Comparison of ENCODE assay signal across 17 mouse cellular contexts in the genomic region with DNA sequence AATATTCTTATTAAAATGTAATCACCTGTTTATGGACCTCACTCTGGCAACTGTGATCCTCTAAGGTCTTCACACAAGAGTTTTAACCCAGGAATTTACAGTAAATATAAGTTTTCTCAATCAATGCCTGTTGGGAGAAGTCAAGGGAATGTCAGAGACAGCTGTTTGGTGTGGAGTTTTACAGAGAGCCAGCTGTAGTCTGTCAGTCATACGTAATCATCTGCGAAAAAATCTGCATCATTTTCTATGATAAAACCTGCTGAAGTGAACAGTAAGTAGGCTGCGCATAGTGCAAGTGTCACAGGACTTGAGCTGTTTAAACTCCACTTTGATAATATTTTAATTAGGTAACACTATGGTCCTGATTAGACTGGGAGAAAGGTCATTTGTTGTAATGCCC.
"Had no signal": no experiment of that assay in that cellular context is flagged by ENCODE, and none has a peak within 500 bp of the region (broad histone marks: within the 10 kb centered on the region; RNA-seq: fewer than 3 reads in every experiment).

No protein-coding gene starts in this region.

- H3K4me3 ChIP-seq: liver, embryonic 13.5 days; liver, embryonic 15.5 days; megakaryocyte, embryonic 14.5 days; midbrain, embryonic 12.5 days; neural tube, embryonic 12.5 days; stomach, embryonic 15.5 days had no signal

- H3K36me3 ChIP-seq: liver, embryonic 13.5 days; liver, embryonic 15.5 days; midbrain, embryonic 12.5 days; neural tube, embryonic 12.5 days; stomach, embryonic 15.5 days had no signal

- H3K9me3 ChIP-seq: liver, embryonic 13.5 days; liver, embryonic 15.5 days; midbrain, embryonic 12.5 days; neural tube, embryonic 12.5 days; stomach, embryonic 15.5 days had no signal

- DNase-seq: liver; liver, embryonic 13.5 days; liver, postnatal 0 days; midbrain, embryonic 14.5 days; right cerebral cortex, postnatal 14 days; thymus, adult 2 months; thymus, postnatal 25 days; thymus, postnatal 4 days had no signal

- H3K9ac ChIP-seq: liver, embryonic 13.5 days; liver, embryonic 15.5 days; liver, postnatal 0 days; midbrain, embryonic 12.5 days; neural tube, embryonic 12.5 days; stomach, embryonic 15.5 days had no signal

- H3K4me2 ChIP-seq: liver, embryonic 11.5 days; liver, embryonic 13.5 days; liver, embryonic 15.5 days; midbrain, embryonic 12.5 days; neural tube, embryonic 12.5 days; stomach, embryonic 15.5 days had no signal

- H3K4me1 ChIP-seq: liver, embryonic 13.5 days; liver, embryonic 15.5 days; megakaryocyte, embryonic 14.5 days; midbrain, embryonic 12.5 days; neural tube, embryonic 12.5 days; stomach, embryonic 15.5 days had no signal

- ATAC-seq: liver, postnatal 0 days; midbrain, embryonic 16.5 days had no signal

- H3K27ac ChIP-seq: liver, embryonic 13.5 days; liver, embryonic 15.5 days; macrophage; midbrain, embryonic 12.5 days; neural tube, embryonic 12.5 days; stomach, embryonic 15.5 days; stomach, postnatal 0 days had no signal

- H3K27me3 ChIP-seq: liver, embryonic 13.5 days; liver, embryonic 15.5 days; megakaryocyte, embryonic 14.5 days; midbrain, embryonic 12.5 days; neural tube, embryonic 12.5 days; stomach, embryonic 15.5 days had no signal
